Mouse (Mus musculus) stomach, postnatal 0 days (tissue): ENCODE measurements around the gene Sprn.

Experiments used
- CTCF ChIP-seq: IDR thresholded peaks from 2 replicates; pipeline ENCODE4 v1.5.1; 2016; ENCODE audit warnings: antibody characterized with exemption, low read depth, mild to moderate bottlenecking, moderate library complexity
- EP300 ChIP-seq: optimal IDR thresholded peaks from 2 replicates; pipeline ENCODE3; 2016; ENCODE audit warnings: antibody characterized with exemption

DNA sequence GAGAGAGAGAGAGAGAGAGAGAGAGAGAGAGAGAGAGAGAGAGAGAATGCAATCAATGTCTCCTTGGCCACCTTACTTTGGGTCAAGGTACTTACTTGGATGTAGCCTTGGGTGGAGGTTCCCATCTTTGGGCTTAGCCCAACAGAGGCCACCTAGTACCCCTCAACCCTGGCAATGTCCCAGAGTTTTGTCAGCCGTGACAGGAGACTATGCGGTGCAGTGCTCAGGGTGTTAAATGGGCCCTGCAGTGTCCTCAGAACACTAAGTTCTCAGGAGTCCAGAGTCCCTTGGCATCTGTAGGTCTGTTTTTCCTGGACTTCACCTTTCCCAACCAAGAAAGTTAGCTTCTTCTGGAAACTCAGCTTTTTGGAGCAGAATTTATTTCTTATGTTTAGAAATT is 24.5 kb upstream of the Sprn start:
- TF ChIP-seq CTCF = no peak
- no peak for TF ChIP-seq EP300
